Mouse (Mus musculus) adipocyte (in vitro differentiated cells): ENCODE measurements around the gene Lgmn.
A peak's percentile ranks its signal among the peaks of the same experiment; 100 is the strongest.

Source experiments
- DNase-seq: peaks from one replicate; pipeline ENCODE4 v3.0.0-alpha.2; 2016; ENCODE audit warnings: low spot score

The Lgmn gene

DNA sequence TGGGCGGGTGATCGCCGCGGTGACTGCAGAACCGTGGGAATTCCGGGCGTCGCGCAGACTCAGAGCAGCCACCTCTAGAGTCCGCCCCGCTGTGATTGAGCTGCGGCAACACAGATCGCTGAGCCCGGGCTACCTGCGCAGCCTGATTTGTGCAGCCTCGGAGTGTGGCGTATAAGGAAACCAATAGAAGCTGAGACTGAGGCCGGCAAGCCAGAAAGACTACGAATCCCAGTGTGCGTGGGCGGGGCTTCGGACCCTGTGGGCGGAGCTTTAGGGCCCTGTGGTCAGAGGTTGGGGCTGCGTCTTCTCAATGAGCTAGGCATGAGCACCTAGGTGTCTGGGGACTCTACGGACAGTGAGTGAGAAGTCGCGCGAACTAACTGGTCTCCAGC is at the start of gene Lgmn:
Gene Lgmn (minus strand): TSS at position 182 of the 392 bp plus-strand sequence.
- peak; percentile 97 for DNase-seq

DNA sequence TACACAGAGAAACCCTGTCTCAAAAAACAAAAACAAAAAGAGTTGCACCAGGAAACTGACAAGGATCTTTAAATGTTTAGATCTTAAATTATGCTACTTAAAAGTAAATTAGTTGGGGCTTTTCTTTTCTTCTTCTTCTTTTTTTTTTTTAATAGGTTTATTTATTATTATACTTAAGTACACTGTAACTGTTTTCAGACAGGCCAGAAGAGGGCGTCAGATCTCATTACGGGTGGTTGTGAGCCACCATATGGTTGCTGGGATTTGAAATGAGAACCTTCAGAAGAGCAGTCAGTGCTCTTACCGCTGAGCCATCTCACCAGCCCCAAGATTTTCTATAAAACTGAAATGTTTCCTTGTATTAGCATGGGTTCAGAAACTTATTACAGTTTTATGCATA is 45.3 kb upstream of the Lgmn start:
- DNase-seq: no peak

DNA sequence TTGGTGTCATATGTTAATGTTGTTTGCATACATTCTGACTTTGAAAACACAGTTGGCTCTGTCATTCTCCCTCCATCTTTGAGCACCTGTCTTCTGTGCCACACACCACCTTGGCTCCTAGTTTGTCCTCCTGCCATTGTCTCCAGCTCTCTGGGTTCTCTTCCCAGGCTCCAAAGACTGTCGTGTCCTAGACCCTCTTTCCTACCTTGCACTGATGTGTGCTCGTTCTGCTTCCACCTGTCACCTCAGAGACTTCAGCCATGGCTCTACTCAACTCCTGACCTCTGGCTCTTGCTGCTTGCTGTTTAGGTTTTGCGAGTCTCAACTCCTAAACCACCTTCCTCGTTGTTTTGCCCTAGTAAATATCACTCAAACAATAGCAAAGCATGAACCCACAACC is 40.9 kb upstream of the Lgmn start:
- no peak for DNase-seq

DNA sequence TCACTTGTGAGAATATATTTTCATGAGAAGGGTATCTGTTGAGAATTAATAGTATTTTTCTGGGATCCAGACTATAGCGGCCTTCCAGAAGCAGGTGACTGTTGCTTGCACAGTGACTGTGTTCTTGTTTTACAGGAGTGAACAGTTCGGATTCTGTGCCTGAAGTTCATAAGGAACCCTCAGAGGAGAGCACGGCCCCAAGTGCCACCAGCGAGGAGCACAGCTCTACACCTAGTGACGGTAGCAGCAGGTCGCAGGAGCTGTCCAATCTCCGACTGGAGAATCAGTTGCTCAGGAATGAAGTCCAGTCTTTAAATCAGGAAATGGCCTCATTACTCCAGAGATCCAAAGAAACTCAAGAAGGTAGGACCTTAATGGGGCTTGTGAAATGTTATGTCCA is 34.8 kb upstream of the Lgmn start:
- DNase-seq: no peak

DNA sequence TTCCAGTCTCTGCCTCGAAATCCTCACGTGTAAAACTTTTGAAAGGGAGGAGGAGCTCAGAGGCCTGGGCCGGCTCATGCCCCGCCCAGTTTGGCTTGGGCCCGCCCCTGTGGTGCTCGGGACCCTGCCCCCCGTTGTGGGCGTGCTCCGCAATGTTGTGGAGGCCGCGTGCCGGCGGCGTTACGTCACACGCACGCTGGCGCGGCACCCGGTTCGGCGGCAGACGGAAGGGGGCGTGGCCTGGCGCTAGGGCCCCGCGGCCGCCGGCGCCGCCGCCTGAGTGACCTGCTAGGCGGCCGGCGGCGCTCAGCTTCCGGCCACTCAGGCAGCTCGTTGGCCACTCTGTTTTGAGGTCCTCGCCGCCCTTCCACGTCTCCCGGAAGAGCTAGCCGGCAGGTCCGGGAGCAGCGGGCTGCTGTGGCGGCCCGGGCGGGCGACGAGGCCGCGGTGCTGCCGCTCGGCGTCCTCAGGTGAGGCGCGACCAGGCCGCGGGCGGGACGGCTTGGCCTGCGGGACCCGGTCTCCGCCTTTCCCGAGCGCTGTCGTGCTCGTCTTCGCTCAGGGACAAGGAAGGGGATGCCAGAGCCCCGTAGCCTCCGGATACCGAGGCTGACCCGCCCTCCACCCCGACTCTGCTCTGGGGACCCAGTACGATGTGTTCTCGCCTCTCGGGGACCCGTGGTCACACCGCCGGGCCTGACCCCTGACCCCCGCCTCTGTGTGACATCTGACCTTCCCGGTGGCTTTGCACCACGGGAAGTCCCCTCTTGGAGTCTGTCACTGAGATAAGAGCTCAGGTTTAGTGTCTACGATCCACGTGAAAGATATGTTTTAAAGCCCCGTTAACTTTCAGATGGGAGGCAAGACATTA is 29.5 kb upstream of the Lgmn start, which contains the start of gene Golga5:
Gene Golga5 (plus strand): TSS at position 242 of the 871 bp plus-strand sequence.
- DNase-seq: peak; percentile 95

DNA sequence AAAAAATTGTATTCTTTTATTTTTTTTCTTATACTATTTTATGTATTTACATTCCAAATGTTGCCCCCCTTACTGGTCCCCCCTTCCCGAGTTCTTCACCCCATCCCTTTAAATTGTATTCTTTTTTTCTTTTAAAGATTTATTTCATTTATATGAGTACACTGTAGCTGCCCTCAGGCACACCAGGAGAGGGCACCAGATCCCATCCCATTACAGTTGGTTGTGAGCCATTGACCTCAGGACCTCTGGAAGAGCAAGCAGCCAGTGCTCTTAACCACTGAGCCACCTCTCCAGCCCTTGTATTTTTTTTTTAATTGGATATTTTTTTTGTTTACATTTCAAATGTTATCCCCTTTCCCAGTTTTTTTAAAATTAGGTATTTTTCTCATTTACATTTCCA is 28.5 kb upstream of the Lgmn start:
- DNase-seq: peak; percentile 29

DNA sequence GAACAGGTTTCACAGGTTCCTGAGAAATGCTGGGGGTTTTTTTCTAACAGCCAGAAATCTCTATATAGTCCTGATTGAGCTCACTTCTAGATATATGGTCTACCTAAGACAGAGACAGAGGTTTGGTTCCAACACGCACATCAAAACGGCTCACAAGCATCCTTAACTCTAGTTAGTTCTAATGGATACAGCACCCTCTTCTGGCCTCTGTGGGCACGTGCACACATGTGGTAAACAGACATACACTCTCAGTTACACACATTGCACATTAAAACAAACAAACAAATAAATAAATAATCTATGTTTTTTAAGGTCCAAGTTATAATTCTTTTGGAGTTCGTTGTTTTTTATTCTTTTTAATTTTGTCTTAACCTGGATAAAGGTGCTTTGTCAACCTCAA is 25.0 kb upstream of the Lgmn start:
- no peak for DNase-seq

DNA sequence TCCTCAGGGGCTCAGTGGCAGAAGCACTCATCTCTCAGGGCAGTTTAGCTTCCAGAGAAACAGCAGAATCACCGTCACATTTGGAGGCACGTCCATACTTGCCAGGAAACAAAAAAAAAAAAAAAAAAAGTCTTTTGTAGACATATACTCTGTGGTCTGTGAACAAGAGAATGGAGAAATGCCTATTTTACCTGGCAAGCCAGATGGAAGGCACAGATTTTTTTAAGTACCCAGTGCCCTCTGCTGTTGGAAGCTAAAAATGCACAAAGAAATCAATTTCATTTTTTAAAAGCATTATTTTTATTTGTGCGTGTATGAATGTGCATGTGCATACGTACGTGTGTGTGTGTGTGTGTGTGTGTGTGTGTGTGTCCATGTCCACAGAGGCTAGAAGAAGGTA is 21.6 kb upstream of the Lgmn start:
- DNase-seq: peak; percentile 61

DNA sequence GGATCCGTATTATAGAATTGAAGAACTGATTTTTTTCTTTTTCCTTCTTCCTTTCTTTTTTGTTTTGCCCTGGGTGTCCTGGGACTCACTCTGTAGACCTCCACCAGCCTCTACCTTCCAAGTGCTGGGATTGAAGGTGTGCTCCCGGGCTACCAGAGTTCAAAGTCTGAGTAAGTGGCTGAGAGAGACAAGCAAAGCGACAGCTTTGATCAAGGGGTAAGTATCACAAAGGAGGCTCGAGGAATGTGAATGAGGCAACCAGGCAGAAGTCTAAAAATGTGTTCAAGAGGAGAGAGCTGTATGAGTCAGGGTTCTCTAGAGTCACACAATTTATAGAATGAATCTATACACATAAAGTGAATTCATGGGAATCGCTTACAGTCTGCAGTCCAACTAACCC is 20.4 kb upstream of the Lgmn start:
- no peak for DNase-seq

DNA sequence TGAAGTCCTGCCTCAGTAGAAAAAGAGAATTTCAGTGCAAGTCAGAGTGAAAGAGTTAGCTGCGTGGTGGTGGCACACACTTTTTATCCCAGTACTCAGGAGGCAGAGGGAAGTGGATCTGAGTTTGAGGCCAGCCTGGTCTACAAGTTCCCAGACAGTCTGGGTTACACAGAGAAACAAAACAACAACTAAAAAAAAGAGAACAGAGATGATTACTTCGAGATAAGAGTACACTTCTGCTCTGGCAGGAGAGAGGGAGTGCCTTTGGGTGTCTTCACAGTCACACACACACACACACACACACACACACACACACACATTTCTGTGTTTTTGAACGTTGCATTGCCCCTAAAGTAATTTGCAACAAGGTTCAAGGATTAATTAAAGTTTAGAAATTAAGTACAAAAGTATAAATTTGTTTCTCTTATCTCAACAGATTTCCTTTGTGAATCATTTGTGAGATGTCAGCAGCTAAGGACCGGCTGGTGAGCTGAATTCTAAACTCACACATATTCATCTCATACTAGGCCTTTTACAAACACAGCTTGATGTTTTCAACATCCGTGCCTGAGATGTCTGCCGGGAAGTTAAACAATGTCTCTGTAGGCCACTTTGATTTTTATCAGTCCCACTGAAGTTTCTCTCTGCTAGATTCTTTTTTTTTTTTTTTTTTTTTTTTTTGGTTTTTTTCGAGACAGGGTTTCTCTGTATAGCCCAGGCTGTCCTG is 17.0 kb upstream of the Lgmn start:
- DNase-seq: no peak

DNA sequence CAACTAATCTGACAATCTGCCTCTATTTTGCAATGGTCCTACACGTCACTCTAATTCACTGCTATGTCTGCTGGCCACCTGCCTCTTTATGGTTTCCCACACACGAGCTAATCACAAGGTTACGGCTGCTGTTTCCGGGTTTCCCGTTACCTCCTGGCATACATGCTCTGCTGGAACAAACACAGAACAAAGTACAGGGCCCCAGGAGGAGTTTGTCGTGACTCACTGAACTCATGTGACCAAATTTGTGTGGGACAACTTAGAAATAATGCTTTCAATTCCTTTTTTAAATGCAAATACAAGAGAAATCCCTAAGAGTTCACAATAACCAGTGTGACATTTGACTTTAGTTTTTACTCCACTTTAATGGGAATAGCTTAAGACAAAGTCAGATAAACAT is 14.0 kb upstream of the Lgmn start:
- DNase-seq: no peak

DNA sequence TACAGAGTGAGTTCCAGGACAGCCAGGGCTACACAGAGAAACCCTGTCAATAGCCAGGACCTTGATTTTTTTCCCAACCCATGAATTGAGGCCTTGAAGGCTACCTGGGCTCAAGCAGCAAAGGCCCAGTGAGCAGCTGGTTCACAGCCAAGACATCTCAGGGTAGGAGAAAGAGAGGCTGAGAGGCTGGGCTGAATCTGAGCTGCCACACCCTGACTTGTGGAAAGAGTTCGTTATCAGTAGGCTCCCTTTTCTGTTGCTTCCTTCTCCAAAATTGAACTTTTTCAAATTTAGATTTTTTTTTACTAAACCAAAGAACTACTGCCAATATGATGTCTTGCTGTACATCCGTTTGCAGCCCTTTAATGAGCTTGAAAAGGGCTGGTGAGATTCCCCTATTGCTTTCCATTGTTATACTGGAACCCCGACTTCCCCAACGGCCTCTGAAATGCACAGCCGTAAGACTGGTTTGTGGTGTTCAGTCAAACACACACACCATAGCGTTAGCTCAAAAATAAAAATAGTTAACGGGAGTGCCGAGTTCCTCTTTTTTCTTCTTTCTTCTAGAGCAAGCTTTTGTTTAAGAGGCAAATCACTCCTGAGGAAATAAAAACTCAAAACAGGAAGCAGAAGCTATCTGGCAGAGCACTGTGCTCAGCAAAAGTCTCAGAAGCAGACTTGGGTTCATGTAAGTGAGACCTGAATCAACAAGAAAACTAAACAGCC is 11.7 kb upstream of the Lgmn start:
- DNase-seq: no peak

DNA sequence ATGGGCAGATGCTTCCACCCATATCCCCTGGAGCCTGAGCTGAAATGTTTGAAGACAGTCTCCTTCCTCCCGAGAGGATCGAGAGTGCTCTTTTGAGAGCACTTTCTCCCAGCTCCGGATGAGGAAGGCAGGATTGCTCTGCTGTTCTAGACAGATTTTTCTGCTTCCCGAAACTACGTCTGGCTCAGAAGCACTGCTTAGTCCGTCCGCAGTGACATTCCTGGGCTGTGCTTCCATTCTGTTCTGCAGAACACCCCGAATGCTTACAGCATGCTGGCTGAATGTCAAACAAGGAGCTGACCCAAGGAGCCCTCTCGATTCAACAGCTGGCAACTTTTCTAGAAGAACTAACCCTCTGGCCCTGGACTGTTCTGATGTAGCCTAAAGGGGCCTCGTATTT is 10.8 kb upstream of the Lgmn start:
- DNase-seq: no peak

DNA sequence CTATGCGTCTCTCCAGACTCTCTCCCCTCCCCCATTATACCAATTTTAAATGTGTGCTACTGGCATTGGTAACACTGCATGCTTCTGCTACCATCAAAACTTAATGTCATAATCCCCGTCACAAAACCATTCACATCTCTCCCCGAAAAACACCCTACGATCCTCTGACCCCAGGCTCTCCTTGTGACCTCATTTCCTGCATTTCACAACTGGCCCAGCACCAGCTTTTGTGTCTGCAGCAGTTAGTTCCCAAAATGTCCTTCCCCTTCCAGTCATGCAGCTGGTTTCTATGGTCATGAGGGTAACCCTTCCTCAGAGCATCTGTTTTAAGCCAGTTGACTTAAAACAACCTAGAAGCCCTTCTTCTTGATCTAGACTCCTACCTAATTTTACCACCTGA is 5.8 kb upstream of the Lgmn start:
- no peak for DNase-seq

DNA sequence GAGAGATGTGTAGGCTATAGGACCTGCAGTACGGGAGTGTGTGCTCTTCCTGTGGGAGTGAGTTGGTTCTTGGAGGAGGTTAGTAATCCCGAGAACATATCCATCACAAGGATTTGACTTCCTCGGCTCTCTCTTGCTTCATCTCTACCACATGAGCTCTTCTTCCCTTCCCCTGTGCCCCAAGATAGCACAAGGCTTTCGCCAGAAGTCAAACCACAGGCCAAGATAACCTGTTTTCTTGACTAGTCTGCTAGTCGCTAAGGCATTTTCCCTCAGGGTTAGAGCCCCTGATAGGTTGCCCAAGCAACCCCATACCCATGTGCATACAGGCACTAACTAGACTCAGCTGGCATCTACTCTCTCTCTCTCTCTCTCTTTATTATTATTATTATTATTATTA is 4.1 kb upstream of the Lgmn start:
- no peak for DNase-seq

DNA sequence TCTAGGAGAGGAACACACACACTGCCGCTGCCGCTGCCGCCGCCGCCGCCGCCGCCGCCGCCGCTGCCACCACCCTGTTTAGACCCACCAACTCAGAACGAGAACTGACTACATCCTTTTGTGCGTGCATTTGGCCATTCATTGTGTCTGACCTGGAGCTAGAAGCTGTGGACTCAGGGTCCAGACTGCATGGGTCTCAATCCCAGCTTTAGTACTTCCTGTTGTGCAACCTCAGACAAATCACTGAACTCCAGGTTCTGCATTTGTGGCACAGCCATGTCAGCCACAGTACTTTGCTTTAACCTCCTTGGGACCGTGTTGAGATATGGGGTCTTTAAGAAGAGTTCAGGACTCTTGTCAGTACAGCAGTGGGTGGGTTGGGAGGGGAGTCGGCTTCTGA is 3.0 kb upstream of the Lgmn start:
- no peak for DNase-seq

DNA sequence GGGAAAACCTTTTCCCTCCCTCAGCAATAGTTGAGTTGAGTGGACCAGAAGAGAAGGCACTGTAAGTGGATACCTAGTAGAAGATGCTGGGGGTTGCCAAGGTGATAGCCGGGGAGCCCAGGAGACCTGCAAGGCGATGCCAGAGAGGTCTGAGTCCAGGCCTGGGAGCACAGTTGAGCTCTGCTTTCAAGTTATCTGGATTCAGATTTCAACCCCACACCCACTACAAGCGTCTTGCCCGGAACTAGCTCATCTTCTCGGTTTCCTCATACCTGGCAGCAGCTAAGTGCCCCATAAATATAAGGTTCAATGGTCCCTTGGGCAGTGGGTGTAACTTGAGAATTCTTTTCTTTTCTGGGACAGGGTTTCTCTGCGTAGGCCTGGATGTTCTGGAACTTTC is 1.5 kb upstream of the Lgmn start:
- no peak for DNase-seq

DNA sequence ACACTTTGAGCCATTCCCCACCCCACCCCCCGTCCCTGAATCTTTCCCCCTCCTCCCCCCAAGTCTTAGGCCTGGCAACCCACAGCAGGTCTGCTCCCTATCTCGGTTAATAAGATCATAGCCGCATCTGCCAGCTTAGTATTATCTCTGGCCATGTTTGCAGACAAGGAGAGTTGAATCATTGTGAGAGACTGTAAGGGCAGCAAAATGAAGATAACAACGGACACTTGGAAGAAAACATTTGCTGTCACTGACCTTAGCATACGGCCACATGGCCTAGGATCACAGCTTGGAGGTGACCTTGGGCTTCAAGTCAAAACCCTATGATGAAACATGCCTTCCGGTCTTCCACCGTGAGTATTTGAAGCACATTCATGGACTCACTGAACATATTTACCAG is 938 bp upstream of the Lgmn start:
- DNase-seq: no peak

DNA sequence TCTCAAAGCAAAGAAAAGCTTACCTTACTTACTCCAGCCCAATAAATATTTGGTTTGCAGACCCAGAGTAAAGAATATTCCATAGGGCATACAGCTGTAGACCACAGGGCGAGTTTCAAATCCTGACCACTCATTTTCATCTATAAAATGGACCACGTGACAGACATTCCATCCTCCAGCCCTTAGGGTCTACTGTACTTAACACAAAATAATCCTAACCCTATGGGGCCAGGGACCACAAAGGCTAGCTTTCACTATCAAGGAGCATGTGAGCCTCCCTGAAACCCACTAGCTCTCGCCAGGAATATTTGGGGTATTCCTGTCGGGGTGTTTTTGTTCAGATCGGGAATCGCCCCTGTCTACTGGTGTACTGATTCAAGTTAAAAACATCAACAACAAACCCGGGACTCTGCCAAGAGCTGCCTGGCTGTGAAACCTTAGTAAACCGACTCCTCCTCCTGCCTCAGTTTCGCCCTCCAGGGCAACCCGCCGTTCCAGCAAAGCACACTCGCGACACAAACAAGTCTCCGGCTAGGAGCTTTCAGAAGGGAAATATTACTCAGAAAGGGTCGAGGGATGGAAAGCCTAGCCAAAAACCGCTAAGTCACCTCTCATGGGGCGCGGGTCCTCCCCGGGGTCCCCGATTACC is 506 bp downstream of the Lgmn start:
- DNase-seq: no peak

DNA sequence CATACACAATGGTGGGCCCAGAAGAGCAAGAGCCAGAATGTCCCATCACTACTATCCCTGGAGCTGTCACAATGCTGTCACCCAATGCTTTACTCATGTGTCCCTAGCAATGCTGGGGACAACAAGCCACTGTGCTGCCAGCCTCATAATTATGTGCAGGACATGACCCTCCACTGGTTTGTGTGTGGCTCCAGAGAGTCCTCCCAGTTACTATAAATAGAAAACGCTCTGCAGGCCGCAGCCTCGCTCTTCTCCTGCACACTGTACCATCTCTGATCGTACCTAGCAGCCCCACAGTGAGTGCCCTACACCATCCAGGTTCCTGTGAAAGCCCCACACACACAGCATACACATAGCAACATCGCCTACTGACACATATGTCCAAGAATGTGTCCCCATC is 1.7 kb downstream of the Lgmn start:
- DNase-seq: no peak

DNA sequence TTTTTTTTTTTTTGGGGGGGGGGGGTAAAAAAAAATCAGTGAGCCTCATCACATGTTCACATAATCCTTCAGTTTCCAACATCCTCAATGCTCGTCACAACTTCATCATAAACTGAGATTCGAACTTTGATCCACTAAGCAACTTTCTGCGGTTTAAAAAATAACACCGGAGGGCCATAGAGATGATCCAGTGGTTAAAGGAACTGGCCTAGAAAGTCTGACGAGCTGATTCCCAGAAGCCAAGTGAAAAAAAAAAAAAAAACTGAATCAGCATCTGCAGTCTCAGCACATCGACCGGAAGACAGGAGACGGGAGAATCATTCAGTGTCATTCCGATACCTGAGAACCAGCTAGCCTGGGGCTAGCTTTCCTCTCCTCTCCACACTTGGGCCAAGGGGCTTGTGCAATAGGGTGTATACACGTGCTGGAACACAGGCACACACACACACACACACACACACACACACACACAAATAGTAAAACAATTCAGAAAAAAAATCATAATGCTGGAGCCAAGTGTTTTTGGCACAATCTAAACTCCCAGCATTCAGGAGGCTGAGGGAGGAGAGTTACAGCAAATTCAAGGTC is 2.6 kb downstream of the Lgmn start:
- DNase-seq: peak; percentile 53

DNA sequence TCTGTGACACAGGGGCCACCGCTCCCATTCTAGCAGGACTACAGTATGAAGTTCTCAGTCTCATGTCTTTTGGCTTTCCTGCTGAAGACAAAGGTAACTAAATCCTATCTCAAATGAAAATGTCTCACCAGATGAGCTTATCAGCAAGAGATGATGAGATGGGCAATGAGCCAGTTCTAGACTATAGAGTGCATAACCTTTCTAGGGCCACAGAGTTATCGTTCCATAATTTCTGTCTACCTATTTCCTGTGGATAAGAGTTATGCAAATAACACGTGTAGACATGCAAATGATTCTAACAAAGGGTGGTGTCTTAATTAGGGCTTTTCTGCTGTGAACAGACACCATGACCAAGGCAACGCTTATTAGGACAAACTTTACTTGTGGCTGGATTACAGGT is 5.5 kb downstream of the Lgmn start:
- no peak for DNase-seq
